Mouse (Mus musculus) heart, adult 2 months (tissue): ENCODE data around the gene Lnpk. TPM values are rescaled to one million over a fixed set of nuclear protein-coding genes. Genes with fewer than 3 reads are reported as not detected.
A peak's percentile ranks its signal among the peaks of the same experiment; 100 is the strongest.

Experiments used
- DNase-seq, 2 experiments: peaks; one replicate each; pipeline ENCODE4 v3.0.0; 2021
- H3K27ac ChIP-seq: fragments of 200-600 bp; 2 replicates; pipeline ENCODE4 v1.8.1; 2022
- H3K27me3 ChIP-seq: fragments of 200-500 bp; 2 replicates; pipeline ENCODE4 v1.6.1; 2012; ENCODE audit warnings: mild to moderate bottlenecking, low read length, inconsistent platforms, mixed read lengths; ENCODE audit not compliant: control insufficient read depth, insufficient read depth
- H3K36me3 ChIP-seq: fragments of 200-500 bp; 2 replicates; pipeline ENCODE4 v1.6.1; 2012; ENCODE audit warnings: low read length, inconsistent platforms; ENCODE audit not compliant: control insufficient read depth, insufficient read depth
- H3K4me1 ChIP-seq: fragments of 200-500 bp; 2 replicates; pipeline ENCODE4 v1.6.1; 2011; ENCODE audit warnings: low read length; ENCODE audit not compliant: control insufficient read depth, insufficient read depth
- H3K4me3 ChIP-seq: fragments of 200-600 bp; 2 replicates; pipeline ENCODE4 v1.8.1; 2022
- H3K79me2 ChIP-seq: fragments of 200-500 bp; replicated peaks from 2 replicates; pipeline ENCODE4 v1.6.1; 2012; ENCODE audit warnings: mild to moderate bottlenecking, inconsistent platforms, low read length, moderate library complexity, mixed read lengths; ENCODE audit not compliant: control insufficient read depth, insufficient read depth
- H3K9ac ChIP-seq: fragments of 200-500 bp; 2 replicates; pipeline ENCODE4 v1.6.1; 2012; ENCODE audit warnings: low read depth, mild to moderate bottlenecking, control low read depth, inconsistent platforms, low read length, mixed read lengths
- CTCF ChIP-seq: fragments of 200-600 bp; IDR thresholded peaks from 2 replicates; pipeline ENCODE4 v1.8.1; 2022; ENCODE audit warnings: antibody characterized with exemption, mild to moderate bottlenecking, moderate library complexity
- EP300 ChIP-seq: fragments of 200-500 bp; IDR thresholded peaks from 2 replicates; pipeline ENCODE4 v1.6.1; 2011; ENCODE audit warnings: low read depth, low read length, control low read depth; ENCODE audit not compliant: insufficient read depth
- POLR2A ChIP-seq: fragments of 200-500 bp; IDR thresholded peaks from 2 replicates; pipeline ENCODE4 v1.6.1; 2011; ENCODE audit warnings: mild to moderate bottlenecking, low read depth, low read length, control low read depth; ENCODE audit not compliant: insufficient read depth
- WGBS: fragments of 180-500 bp; shearing (Covaris S2); methylation state at CpG from one replicate; pipeline ENCODE4 v1.1.7; 2018; 5-methylcytosine and 5-hydroxymethylcytosine counted together
- intact Hi-C: fragments of 180-260 bp; cut with DNase I; formaldehyde crosslinking; loops from one replicate; pipeline ENCODE4 v1.15.1; 2025
- polyA plus RNA-seq: library from polyadenylated mRNA; depleted of rRNA; stranded (reverse); fragments of >200 nt; gene quantifications from 2 replicates; pipeline ENCODE4 v1.2.3, GENCODE M21; 2012
- total RNA-seq, 2 experiments: library from RNA; stranded (reverse); gene quantifications; 2 replicates each; pipeline ENCODE4 v1.2.3; 2021

Lnpk gene
- total and polyA plus RNA-seq, 3 experiments, result 4.5 to 21.6 (median 21.3) TPM

DNA sequence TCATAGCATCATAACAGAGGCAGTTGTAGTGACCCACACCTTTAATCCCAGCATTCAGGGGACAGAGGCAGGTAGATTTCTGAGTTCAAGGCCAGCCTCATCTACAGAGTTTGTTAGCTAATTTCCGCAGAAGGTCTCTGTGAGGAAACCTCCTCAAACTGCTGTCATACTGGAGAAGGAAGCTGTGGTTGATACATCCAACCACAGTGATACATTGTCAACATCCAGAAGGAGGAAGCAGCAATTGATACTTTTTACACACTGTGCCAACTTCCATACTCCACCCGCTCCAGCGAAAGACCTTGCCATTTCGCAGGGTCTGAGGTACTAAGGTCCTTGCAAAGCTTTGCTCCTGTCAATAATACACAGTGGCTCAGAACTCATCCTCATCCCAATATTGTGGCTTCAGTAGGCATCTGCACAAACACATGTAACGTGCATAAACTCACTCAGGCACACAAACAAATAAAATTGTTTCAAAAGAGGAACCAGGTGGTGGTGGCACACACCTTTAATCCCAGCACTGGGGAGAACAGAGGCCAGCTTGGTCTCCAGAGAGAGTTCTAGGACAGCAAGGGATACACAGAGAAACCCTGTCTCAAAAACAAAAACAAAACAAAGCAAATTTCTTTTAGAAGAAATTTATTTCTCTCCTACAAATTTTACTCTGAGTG, 27.0 kb upstream of the Lnpk start:
- H3K79me2 ChIP-seq, result no peaks in the 10 kb centered on the region

DNA sequence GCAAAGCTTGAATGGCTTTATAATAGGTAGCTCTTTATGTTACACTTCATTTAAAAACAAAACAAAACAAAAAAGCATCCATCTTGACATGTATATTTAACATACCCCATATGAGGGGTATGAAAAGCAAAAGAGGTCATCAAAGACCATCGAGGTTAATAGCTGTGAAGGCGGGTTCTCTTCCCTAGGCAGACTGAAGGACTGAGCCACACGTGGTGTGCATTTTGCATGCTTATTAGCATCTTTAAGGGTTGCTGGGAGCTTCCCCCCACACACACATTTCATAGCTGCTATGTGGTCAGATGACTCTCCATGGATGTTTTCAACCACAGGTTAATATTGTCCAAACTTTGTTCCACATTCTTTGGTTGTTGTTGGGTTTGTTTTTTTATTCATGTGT, 24.8 kb upstream of the Lnpk start:
- H3K36me3 ChIP-seq, result no peaks in the 10 kb centered on the region
- intact Hi-C loops, result no loop called here
- no peak overlapping the region for H3K27ac ChIP-seq
- no peaks in the 10 kb centered on the region for H3K4me1 ChIP-seq
- no peak for DNase-seq
- no peak overlapping the region for H3K9ac ChIP-seq
- TF ChIP-seq CTCF, result no peak
- no peak for TF ChIP-seq POLR2A
- no peak for TF ChIP-seq EP300
- WGBS, result 62% methylated on average over 3 of the region's 3 CpGs
- no peaks in the 10 kb centered on the region for H3K79me2 ChIP-seq
- no peak overlapping the region for H3K4me3 ChIP-seq
- H3K27me3 ChIP-seq, result no peaks in the 10 kb centered on the region

More for the DNA sequence above, 27.0 kb upstream of the Lnpk start:
- no peaks in the 10 kb centered on the region for H3K27me3 ChIP-seq
- H3K4me1 ChIP-seq, result no peaks in the 10 kb centered on the region
- WGBS, result 84% methylated on average over 5 of the region's 5 CpGs
- no peak overlapping the region for H3K9ac ChIP-seq
- no peaks in the 10 kb centered on the region for H3K36me3 ChIP-seq
- no peak for DNase-seq
- no peak overlapping the region for H3K4me3 ChIP-seq
- TF ChIP-seq POLR2A, result no peak
- no peak for TF ChIP-seq EP300
- TF ChIP-seq CTCF, result no peak
- no peak overlapping the region for H3K27ac ChIP-seq
- intact Hi-C loops, result no loop called here

DNA sequence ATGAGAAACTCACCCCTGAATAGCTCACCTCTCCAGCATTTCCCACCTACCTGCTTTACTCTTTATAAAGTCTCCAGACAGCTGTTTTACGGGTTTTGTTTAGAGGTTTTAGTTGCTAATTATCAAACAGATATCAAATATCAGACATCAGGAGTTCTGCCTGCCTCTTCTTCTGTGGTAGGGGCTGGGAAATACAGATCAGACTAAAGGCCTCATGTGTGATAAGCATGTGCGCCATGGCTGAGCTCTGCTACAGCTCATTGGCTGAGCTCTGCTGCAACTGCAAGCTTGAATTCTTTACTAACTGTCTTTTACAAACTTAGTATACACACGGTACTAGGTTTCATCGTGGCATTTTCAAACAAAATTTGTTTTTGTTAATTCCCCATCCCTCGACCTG, 23.2 kb upstream of the Lnpk start:
- Histone ChIP-seq H3K27ac (no peak overlapping the region), H3K36me3 (no peaks in the 10 kb centered on the region), H3K4me1 (no peaks in the 10 kb centered on the region), H3K79me2 (no peaks in the 10 kb centered on the region), H3K9ac (no peak overlapping the region), H3K4me3 (no peak overlapping the region), H3K27me3 (no peaks in the 10 kb centered on the region)
- WGBS, result 80% methylated on average over 5 of the region's 5 CpGs
- TF ChIP-seq CTCF (no peak), EP300 (no peak), POLR2A (no peak)
- intact Hi-C loops, result no loop called here
- DNase-seq, result no peak

DNA sequence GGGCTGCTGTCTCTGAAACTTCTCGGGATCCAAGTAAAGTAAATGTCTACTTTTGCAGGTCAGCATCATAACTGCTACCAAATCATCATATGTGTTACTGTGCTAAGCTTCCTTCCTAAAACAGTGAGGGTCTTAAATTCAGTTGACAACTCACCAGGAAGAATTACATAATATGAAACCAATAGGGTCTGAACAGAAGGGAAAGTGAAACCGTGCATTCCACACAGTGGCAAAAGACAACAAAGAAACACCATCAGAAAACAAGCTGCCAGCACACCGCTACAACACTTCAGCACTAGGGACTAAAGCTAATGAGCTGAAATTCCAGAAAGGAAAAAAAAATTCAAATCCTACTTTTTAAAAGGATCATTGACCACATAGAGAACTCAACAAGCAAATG, 17.9 kb upstream of the Lnpk start:
- Histone ChIP-seq H3K27me3 (no peaks in the 10 kb centered on the region), H3K9ac (no peak overlapping the region), H3K36me3 (no peaks in the 10 kb centered on the region), H3K79me2 (no peaks in the 10 kb centered on the region), H3K4me3 (no peak overlapping the region), H3K27ac (no peak overlapping the region), H3K4me1 (no peaks in the 10 kb centered on the region)
- WGBS, result 80% methylated on average over 3 of the region's 3 CpGs
- TF ChIP-seq EP300 (no peak), POLR2A (no peak), CTCF (no peak)
- DNase-seq, result no peak
- intact Hi-C loops, result no loop called here

DNA sequence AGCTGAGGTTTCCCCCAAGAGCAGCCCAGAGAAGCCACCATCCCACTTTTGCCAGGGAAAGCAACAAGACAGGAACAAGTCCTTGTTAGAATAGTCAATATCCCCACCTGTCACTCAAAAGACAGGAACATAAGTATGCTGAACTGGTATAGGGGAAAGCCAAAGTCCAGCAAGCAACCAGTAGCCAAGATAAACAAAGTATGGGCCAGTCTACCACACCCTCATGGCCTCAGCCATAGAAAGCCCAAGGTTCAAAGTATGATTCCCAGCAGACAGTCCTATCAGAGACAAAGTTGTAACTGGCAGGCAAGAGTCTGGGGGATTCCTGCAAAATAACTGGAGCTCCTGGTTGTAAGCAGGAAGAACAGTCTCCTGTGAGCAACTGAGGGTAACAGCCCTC, 16.9 kb upstream of the Lnpk start:
- Histone ChIP-seq H3K79me2 (no peaks in the 10 kb centered on the region), H3K36me3 (no peaks in the 10 kb centered on the region), H3K4me1 (no peaks in the 10 kb centered on the region), H3K4me3 (no peak overlapping the region), H3K27me3 (no peaks in the 10 kb centered on the region), H3K27ac (no peak overlapping the region), H3K9ac (no peak overlapping the region)
- DNase-seq, result no peak
- intact Hi-C loops, result no loop called here
- TF ChIP-seq EP300 (no peak), CTCF (no peak), POLR2A (no peak)

DNA sequence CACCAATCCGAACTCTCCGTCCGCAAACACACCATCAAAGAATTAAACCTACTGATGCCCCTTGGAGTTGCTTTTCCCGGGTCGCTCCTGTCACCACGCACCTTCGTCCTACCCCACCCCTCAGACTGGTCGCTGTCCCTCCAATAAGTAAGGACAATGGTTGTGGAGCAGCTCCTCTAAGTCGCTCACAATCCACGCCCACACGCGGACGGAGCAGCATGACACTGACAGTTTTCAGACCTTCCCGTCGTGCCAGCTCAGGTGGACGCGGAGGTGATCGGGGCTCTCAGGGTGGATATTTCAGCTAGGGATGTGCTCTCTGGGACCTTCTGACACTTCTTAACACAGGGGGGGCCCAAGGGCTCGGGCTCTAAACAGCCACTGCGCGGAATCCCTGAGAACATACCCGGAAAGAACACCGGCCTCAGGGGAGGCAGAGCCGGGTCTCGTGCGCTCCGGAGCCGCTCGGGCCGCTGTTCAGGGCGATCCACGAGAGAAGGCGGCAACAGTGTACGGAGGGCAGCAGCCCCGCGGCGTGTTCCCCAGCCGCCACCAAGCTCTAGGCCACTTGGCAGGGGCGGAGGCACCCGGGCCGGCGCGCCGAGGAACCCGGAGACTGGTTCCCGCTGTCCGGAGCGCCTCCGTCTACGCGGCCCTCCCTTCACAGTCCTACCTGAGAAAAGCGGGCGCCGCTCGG, 941 bp downstream of the Lnpk start:
- Histone ChIP-seq H3K27ac (peak overlapping the region; percentile 77), H3K27me3 (no peaks in the 10 kb centered on the region), H3K4me3 (peak overlapping the region; percentile 84), H3K36me3 (no peaks in the 10 kb centered on the region), H3K9ac (peak overlapping the region; percentile 84), H3K4me1 (peaks cover 2% of the 10 kb centered on the region; the same call in 1 of the 2 replicates), H3K79me2 (0 out of 2 replicates have a peak, but pooled peaks cover 2% of the 10 kb centered on the region)
- intact Hi-C loops, result loop anchor here (5.0 kb wide), 1 partner anchor 79 kb away; the partner anchor contains the start of gene Evx2
- TF ChIP-seq CTCF, result no peak
- TF ChIP-seq POLR2A, result no peak
- no peak for TF ChIP-seq EP300
- under 1% methylated on average over 54 of the region's 55 CpGs for WGBS
- DNase-seq, result peak in 1 of 2 experiments; percentile 40
